Mouse (Mus musculus) lung, postnatal 36 days (tissue): ENCODE data around the gene Inppl1.

Experiments used
- DNase-seq: peaks from one replicate; pipeline ENCODE4 v3.0.0; 2022; ENCODE audit warnings: mixed read lengths

Gene Inppl1

GRCm38 (mm10) chr7:101837606-101838471, at the start of gene Inppl1:
TSS of gene Inppl1 (minus strand) at chr7:101838229.
- DNase-seq: peak; percentile 97

- DNase-seq: no peak
These were observed 48.2 kb upstream of the Inppl1 start for GRCm38 (mm10) chr7:101886274-101886673.

DNA sequence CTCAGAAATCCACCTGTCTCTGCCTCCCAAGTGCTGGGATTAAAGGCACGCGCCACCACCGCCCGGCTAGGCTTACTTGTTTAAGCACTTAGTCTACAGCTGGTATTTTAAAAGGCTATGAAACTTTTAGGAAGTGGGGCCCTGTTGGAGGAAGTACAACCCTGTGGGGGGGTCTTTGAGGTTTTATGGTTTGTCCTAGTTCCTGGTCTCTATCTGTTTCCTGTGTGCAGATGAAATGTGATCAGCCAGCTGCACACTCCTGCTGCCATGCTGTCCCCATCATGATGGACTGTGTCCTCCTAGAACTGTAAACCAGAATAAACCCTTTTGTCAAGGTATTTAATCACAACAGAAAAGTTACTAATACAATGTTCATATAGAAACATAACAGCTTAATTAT, 46.1 kb upstream of the Inppl1 start:
- DNase-seq: no peak

- no peak for DNase-seq
These were observed 44.6 kb upstream of the Inppl1 start for GRCm38 (mm10) chr7:101882413-101883154.

DNA sequence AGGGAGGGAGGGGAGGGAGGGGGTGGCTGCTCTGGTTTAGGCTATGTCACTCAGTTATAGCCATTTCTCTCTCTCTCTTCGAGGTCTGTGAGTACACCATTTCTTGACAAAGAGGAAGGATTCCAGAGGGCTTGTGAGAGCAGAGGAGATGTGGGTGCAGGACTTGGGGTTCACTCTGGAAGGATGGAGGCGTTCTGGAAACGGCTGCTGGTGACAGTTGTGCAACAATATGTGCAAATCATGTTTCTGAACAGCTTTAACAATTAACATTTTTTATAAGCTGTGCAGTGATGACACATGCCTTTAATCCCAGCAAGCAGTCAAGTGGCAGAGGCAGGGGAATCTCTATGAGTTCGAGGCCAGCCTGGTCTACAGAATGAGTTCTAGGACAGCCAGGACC, 42.8 kb upstream of the Inppl1 start:
- DNase-seq: no peak

DNA sequence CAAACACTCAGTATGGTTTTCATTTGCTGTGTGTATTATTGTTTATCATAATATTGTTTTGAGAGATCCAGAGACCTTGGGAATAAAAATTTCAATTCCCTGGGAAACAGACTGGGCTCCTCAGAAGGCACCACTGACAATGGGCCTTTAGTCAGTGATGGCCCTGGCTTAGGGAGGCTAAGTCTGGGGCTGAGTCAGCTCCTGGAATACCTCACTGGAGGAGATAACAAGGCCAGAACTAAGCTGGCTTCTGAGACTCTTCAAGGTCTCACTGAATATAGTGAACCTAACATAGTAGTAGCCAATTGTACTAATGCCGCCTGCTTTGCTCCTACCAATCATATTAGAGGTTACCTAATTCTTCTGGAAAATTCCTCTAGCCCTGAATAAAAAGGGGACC, 37.9 kb upstream of the Inppl1 start:
- no peak for DNase-seq

- no peak for DNase-seq
These were observed 33.3 kb upstream of the Inppl1 start for GRCm38 (mm10) chr7:101871296-101871695.

- DNase-seq: no peak
These were observed 32.6 kb upstream of the Inppl1 start, which contains the start of gene Folr1 for GRCm38 (mm10) chr7:101870629-101871028. TSS of gene Folr1 (minus strand) at chr7:101870788.

GRCm38 (mm10) chr7:101869163-101869500, 31.1 kb upstream of the Inppl1 start:
- DNase-seq: no peak

DNA sequence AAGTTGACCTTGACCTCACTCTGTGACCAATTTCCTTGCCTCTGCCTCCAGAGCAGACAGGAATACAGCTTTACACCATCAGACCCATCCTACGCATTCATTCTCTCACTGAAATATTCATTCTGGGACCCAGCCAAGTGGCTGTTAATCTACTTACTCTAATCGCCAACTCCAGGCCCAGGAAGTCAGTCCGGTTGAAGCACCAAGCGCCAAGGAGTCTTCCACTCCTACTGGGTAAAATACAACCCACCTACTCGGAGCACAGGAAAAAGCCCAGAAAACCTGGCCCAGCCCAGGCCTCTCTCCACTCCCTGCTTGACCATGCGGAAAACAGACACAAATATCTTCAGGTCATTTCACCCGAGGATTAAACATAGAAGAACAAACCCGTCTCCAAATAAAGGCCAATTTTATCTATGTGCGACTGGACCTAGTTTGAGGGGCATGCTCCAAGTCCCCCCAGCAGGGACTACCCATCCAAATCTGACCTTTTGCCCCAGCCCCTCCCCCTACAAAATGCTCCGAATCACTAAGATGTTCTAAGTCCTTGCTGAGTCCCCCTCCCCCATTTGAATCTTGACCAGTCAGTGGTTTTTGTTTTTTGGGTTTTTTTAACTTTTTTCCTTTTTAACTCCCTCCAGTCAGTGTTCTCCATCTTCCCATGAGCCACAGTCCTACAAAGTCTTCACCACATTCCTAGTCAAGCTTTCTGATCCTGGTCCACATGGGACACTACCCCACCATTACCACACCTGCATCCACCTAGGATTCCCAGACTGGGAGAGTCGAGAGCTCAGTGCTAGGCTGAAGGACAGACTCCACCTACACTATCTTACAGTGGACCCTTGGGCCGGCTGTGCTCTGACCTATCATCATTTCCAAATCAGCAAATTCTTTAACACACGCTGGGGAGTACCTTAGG, 30.5 kb upstream of the Inppl1 start:
- DNase-seq: no peak

DNA sequence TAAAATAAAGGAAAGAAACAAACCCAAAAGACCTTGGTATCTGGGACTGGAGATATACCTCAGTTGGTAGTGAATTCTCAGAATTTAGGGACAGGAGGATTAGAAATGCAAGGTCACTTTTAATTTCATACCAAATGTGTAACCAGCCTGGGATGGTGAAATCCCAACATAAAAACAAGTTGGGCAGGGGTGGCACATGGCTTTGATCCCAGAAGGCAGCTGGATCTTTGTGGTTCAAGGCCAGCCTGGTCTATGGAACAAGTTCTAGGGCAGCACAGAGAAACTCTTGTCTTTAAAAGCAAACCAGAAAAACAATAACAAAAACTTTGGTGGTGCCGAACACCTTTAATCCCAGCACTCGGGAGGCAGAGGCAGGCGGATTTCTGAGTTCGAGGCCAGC, 29.5 kb upstream of the Inppl1 start:
- DNase-seq: no peak

GRCm38 (mm10) chr7:101866491-101867265, 28.6 kb upstream of the Inppl1 start:
- no peak for DNase-seq

DNA sequence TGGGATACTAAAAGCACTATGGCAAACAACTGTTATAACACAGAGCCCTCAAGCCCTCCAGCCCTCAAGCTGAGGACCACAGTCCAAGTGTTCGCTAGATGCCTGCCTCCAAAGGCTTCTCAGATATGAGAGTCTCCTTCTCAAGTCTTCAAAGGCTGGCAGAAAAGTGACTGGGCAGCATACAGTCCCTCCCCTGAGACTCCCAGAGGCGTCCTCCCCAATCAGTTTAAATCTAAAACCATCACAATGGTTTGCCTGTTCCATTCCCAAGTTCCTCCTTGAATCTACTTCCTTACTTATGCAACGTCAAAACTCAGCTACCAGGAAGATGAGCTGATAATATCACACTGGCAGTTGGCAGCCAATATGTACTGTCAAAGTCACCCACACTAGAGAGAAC, 25.4 kb upstream of the Inppl1 start, which contains the start of gene Anapc15:
Anapc15 (plus strand) TSS at position 301 of the 400 bp plus-strand sequence.
- no peak for DNase-seq

DNA sequence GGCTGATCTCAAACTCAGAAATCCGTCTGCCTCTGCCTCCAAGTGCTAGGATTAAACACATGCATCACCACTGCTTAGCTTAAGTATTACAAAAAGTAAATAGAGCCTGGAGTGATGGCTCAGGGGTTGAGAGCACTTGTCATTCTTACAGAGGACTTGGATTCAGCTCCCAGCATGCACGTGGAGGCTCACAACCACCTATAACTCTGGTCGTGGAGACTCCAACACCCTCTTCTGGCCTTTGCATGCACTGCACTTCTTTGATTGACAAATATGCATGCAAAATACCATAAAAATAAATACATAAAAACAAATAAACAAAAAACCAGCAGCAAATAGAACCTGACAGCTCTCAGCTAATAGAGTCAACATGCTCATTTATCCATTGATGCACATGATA, 24.3 kb upstream of the Inppl1 start:
- DNase-seq: no peak

- no peak for DNase-seq
These were observed 22.9 kb upstream of the Inppl1 start for GRCm38 (mm10) chr7:101860978-101861377.

GRCm38 (mm10) chr7:101858362-101858761, 20.3 kb upstream of the Inppl1 start:
- peak; percentile 45 for DNase-seq

DNA sequence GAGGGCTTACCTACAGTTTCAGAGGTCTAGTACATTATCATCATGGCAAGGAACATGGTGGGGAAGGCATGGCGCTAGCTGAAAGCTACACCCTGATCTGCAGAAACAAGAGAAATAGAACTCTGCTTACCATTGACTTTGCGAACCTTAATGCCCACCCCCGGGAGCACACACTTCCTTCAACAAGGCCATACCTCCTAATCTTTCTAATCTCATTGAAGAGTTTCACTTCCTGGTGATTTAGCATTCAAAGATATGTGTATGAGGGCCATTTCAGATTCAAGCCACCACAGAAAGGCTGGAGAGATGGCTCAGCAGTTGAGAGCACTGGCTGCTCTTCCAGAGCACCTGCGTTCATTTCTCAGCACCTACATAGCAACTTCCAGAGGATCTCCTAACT, 19.1 kb upstream of the Inppl1 start, which contains the start of gene Folr2:
Folr2 (minus strand) TSS at position 101 of the 400 bp plus-strand sequence.
- DNase-seq: no peak

DNA sequence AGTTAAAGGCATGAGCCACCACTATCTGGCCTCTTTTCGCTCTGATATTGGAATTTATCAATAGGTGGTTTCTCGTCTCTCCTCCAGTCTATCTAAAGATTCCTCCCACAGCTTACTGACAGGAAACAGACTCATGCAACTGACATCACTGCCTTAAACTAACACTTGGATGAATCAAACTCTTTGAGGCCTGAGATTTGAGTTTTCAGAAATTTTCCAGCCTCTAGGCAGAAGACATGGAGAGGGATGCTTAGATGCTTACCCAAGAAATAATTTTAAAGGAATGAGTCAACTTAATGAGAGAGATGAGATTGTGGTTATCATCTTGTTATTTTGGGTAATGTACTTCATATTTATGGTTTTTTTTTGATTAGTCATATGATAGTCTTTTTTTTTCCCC, 15.8 kb upstream of the Inppl1 start:
- no peak for DNase-seq

GRCm38 (mm10) chr7:101852846-101853245, 14.8 kb upstream of the Inppl1 start:
- DNase-seq: no peak

- DNase-seq: no peak
These were observed 13.7 kb upstream of the Inppl1 start for GRCm38 (mm10) chr7:101851689-101852088.

DNA sequence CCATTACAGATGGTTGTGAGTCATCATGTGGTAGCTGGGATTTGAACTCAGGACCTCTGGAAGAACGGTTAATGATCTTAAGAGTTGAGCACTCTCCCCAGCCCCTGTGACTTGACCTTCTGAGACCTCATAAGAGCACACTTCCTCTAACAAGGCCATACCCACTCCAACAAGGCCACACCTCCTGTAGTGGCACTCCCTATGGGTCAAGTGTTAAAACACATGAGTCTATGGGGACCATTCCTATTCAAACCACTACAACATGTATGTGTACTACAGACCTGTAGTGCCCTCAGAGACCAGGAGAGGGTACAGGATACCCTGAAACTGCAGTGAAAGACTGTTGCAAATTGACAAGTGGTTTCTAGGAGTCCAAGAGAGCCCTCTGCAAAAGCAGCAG, 9.9 kb upstream of the Inppl1 start:
- DNase-seq: no peak

GRCm38 (mm10) chr7:101844186-101844585, 6.2 kb upstream of the Inppl1 start:
- no peak for DNase-seq
